Mouse (Mus musculus) liver (tissue): ENCODE measurements around the gene Smim24.

Experiments
- DNase-seq: peaks from one replicate; pipeline ENCODE4 v3.0.0-alpha.2; 2020; ENCODE audit warnings: mixed read lengths

Smim24 gene

GRCm38 (mm10) chr10:81410981-81411380 is 18.1 kb downstream of the Smim24 start:
- no peak for DNase-seq

DNA sequence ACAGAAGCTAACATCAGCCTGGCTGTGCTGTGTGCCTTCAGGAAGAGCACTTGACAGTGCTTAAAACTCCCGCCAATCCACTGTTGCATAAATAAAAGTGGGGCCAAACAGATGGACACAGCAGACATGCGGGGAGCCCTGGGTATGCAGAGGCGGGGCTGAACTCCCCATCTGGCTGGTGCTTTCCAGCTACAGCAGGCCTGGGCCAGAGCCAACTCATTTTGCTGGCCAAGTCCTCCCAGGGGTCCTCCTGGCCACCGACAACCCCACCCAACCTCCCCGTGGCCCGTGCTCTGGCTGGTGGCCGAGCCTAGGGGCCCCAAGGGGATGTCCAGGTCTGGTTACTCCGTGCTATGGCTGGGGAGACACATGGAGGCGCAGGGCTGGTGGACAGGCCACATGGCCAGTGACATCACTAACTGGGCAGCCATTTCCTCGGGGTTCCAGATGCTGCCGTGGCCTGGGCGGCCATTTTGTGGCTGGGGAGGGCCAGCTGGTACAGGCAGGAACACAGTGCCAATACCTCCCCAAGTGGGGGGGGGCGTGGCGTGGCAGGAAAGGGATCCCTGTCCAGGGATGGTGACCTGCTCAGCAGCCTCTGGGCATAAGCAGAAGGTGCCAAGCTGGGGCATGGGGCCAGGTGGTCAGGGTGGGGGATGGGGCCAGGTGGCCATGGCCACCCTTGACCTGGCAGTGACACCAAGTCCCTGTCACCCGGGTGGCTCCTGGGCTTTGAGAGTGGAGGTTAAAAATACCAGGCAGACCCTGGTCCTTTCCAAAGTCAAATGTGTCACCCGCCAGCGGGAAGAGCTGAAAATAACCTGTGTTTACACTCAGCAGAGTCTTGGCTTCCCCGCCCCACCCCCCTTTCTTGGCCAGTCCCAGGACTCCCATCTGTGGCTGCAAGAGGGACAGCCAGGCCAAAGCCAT is 18.9 kb downstream of the Smim24 start:
- no peak for DNase-seq

DNA sequence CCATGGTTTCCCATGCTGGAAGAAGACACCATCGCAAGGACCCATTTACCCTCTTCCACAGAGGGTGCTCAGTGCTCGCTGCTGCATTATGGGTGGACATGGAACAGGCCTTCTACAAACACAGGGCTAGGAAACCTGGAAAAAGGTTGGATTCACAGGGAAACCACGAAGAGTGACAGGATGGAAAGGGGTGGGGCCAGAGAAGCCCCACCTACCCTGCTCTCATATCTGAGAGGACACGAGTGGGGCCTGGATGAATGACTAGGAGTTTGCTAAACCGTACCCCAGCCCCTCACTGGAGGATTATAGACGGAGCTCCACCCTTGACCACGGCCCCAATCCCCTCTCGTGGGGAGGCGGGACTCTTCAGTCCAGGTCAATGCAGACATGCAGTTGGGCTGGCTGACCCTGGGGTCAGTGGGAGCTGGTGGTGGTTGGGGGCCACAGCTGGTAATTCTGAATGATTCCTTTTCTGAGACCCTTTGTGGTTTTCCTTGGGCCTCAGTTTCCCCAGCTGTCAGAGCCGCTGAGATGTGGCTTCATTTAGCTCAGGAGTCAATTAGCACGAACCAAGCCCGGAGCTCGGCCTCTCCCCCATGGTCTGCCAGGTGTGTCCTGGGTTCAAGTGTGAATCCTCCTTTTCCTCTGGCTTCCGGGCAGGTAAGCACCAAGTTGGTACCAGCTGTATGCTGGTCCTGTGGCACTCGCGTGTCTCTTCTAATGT is 19.9 kb downstream of the Smim24 start:
- no peak for DNase-seq

- peak; percentile 78 for DNase-seq
Observed at GRCm38 (mm10) chr10:81413310-81414261, 20.7 kb downstream of the Smim24 start.

- no peak for DNase-seq
Observed at GRCm38 (mm10) chr10:81414682-81415081, 21.8 kb downstream of the Smim24 start.

- no peak for DNase-seq
Observed at GRCm38 (mm10) chr10:81415146-81415545, 22.3 kb downstream of the Smim24 start.

GRCm38 (mm10) chr10:81415549-81416310 is 22.9 kb downstream of the Smim24 start:
- no peak for DNase-seq

DNA sequence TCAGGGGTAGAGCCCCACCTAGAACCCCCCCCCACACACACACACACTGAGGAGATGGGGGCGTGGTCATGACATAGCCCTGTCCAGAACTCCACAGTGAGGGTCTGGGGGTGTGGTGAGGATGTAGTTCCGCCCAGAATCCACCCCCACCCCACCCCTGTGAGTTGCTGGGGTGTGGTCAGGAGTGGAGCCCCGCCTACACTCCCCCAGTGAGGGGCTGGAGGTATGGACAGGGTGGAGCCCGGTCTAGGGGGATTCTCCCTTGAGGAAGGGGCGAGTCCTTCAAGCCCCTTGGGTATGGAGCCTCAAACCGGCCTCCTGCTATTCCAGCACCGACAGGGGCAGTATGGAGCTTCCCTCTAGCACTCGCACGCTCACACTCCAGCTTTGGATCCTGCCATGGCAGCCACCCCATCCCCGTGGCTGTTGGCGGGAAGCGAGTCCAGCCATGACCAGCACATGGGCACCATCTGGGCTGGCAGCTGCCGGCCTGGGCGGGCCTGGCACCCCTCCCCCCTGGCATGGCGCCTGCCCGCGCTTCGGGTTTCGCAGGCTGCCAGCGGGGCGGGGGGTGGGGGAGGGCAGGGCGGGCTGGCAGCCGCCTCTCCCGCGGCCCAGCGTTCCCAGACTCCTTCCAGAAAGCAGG is 23.9 kb downstream of the Smim24 start:
- peak; percentile 72 for DNase-seq

- peak; percentile 1 for DNase-seq
Observed at GRCm38 (mm10) chr10:81417227-81418215, 24.7 kb downstream of the Smim24 start.

DNA sequence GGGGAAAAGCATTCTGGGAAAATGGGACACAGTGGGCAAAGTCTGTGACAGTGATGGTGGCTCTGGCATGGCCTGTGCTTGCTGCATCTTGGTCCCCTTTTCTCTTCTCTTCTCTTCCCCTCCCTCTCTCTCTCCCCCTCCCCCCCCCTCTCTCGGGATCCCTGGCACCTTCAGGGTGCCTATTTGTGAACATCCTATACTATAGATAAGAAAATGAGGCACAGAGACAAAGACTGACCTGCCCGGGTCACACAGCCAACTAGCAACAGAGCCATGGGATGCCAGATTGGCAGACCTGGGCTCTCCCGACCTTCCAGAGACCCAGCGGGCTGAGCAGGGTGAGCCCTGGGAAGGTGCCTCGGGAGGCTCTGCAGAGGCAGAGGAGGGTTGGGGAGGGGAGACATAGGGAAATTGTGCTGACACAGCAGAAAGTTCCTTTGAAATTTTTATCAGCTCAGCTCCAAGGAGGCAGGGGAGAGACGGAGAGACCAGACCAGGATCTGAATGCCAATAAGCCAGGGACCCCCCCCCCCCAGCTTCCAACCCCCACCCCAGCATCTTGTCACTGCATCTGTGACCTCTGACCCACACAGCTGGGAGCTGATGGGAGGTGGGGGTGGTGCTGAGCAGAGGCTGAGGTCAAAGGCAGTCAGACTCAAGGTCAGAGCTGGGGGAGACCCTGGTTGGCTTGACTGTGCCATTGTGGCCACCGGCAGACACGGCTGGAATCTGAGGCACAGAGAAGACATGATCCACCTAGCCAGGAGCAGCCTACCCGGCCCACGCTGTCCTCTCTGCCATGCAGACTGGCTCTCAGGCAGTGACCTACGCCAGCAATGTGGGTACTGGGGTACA is 25.6 kb downstream of the Smim24 start:
- peak; percentile 12 for DNase-seq

DNA sequence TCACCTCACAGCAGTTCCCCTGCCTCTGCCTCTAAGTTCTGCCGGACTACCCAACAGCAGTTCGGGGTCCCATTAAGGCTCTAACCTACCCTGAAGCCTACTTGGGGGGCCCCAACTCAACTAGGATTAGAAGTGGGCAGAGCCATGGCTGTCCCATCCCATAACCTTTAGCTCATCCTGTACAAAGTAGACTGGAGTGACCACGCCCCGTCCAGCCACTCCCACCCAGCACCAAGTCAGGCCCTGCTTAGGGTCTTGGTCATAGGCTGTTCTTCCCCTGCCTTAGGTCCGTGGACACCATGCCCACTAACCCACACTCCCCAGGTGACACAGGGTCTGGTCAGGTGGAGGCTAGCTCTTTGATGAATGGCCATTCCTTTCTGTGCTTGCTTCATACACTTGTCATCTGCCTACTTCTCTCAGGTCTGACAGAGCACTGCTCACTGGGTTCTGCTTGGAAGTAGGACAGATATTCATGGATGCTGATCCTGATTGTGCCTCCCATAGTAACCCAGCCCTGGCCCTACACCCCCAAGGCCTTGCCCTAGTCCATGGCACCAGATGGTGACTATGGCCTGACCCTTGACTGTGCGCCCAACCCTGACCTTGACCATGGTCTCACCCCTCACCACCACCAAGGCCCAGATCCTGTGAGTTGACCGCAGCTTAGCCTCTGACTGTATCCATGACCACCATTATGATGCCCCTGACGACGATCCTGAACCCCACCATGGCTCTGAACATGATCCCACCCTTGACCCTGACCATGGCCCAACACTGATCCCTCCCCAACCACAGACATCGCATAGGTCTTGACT is 26.5 kb downstream of the Smim24 start:
- DNase-seq: peak; percentile 3

- DNase-seq: peak; percentile 4
Observed at GRCm38 (mm10) chr10:81420191-81420767, 27.4 kb downstream of the Smim24 start.

DNA sequence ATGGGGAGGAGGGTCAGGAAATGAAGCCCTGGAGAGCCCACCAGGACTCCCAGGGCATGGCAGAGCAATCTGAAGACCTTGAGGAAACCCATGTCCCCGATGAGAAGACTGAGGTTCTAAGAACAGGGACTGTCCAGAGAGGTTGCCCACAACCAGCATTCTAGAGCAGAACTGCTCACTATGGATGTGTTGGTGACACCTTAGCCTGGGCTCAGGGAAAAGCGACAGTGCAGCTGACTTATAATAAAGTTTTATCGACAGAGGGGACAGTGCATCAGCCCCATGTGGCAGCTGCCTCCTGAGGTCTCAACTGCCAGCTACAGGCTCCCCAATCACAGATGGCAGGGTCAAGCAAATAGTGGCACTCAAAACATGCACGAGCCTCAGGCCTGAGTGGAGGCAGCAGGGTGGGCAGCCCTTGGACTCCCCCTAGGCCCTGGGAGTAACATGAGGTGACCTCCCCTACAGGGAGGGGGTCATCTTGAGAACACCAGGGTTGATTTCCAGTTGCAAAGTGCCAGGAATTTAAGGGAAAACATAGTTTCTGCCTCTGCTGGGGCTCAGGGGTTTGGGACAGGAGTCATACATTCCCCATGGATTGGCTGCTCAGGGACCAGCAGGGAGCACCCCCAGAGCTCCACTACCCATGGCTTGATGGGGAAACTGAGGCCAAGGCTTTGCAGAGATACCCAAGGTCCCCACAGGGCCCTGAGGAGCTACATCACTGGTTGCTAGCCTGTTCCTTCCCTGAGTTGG is 28.4 kb downstream of the Smim24 start:
- DNase-seq: no peak

GRCm38 (mm10) chr10:81421797-81422100 is 28.9 kb downstream of the Smim24 start:
- DNase-seq: no peak

DNA sequence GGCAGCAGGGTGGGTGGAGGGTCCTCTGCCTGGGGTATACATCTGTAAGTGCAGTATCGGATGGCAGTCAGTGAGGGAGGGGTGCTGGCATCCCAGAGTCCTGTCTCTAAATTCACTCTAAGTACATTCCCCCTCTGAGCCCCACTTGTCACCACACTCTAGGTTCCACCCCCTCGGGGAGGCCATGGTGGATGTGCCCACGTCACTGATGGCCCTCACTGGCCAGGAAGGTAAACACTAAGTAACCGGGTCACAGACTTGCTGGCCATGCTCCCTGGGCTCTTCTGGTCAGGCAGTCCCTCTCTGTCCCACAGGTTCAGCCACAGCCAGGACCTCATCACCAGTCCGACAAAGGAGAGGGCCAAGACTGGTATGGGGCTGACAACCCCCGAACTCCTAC is 29.3 kb downstream of the Smim24 start:
- peak; percentile 2 for DNase-seq

DNA sequence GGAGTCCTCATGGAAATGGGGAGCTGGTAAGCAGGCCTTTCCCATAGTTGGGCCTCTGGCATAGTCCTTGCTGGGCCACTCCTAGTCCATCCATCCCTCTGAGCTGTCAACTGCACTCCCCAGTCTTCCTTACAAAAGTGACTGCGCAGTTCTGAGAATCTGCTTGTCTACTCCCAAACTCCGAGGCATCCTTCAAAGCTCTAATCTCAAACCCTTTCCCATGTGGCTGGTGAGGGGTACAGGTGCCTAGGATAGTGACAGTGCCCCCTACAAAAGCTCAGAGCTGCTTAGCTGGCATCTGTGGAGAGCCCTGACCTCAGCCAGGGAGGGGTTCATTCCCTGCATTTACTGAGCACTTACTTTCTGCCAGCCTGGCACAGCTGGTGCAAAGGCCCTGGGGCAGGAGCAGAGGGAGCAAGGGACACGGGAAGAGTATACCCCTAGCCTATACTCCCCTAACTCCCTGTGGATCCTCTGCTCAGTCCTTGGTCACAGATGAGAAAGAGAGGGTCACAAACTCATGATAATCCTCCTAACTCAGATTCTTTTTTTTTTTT is 29.9 kb downstream of the Smim24 start:
- no peak for DNase-seq
